Mouse (Mus musculus): ENCODE measurements around the gene Ppp1r15b. TPM values are rescaled to one million over a fixed set of nuclear protein-coding genes. Genes with fewer than 3 reads are reported as not detected.

The Ppp1r15b gene
- total RNA-seq (2014; rRNA removed) (42.3 and 45.3 TPM in 2 replicates), polyA plus RNA-seq (2015; fragmentation: Nextera tagmentation; extraction: Ambion mirVana) (16.9 and 17.5 TPM in 2 replicates)

GRCm38 (mm10) chr1:133130638-133131560, at the start of gene Ppp1r15b:
Ppp1r15b (plus strand) TSS chr1:133131143.
- Histone ChIP-seq H3K27me3 (ENCODE audit: insufficient read depth, low read length) (no peaks in the 10 kb centered on the region), H3K4me2 (ENCODE audit: low read depth, low read length, poor library complexity, severe bottlenecking) (peak within 1 kb of the TSS; percentile 97), H3K36me3 (ENCODE audit: insufficient read depth, low read length) (no peaks in the 10 kb centered on the region), H3K9me3 (ENCODE audit: low read length) (no peaks in the 10 kb centered on the region), H3K27ac (ENCODE audit: low read depth, low read length) (peak within 1 kb of the TSS; percentile 97), H3K4me1 (ENCODE audit: insufficient read depth, low read length) (peaks cover 4% of the 10 kb centered on the region; the same call in 1 of the 2 replicates), H3K9ac (replicated peaks; ENCODE audit: low read length, poor library complexity, severe bottlenecking) (peak within 1 kb of the TSS; percentile 79), H3K4me3 (ENCODE audit: low read depth, low read length) (peak within 1 kb of the TSS; percentile 72)
- peak; percentile 99 for ATAC-seq (ENCODE audit: low FRiP score)
- TF ChIP-seq CTCF (IDR thresholded peaks at IDR 0.05) = peak; percentile 38
- under 1% methylated on average over 69 of the region's 72 CpGs for WGBS
- peak; percentile 99 for DNase-seq (ENCODE audit: low spot score)

GRCm38 (mm10) chr1:133083003-133083546, 47.9 kb upstream of the Ppp1r15b start:
- Histone ChIP-seq H3K9me3 (ENCODE audit: low read length) (no peaks in the 10 kb centered on the region), H3K4me2 (ENCODE audit: low read depth, low read length, poor library complexity, severe bottlenecking) (no peak overlapping the region), H3K27me3 (ENCODE audit: insufficient read depth, low read length) (no peaks in the 10 kb centered on the region), H3K36me3 (ENCODE audit: insufficient read depth, low read length) (peaks cover 41% of the 10 kb centered on the region), H3K9ac (replicated peaks; ENCODE audit: low read length, poor library complexity, severe bottlenecking) (no peak overlapping the region), H3K27ac (ENCODE audit: low read depth, low read length) (no peak overlapping the region), H3K4me3 (ENCODE audit: low read depth, low read length) (no peak overlapping the region), H3K4me1 (ENCODE audit: insufficient read depth, low read length) (no peaks in the 10 kb centered on the region)
- TF ChIP-seq CTCF (IDR thresholded peaks at IDR 0.05) = no peak
- no peak for DNase-seq (ENCODE audit: low spot score)
- WGBS = 95% methylated on average over 5 of the region's 5 CpGs
- ATAC-seq (ENCODE audit: low FRiP score) = no peak

GRCm38 (mm10) chr1:133083942-133084625, 46.9 kb upstream of the Ppp1r15b start:
- TF ChIP-seq CTCF (IDR thresholded peaks at IDR 0.05) = no peak
- H3K4me2 ChIP-seq (ENCODE audit: low read depth, low read length, poor library complexity, severe bottlenecking) = no peak overlapping the region
- no peaks in the 10 kb centered on the region for H3K27me3 ChIP-seq (ENCODE audit: insufficient read depth, low read length)
- no peak overlapping the region for H3K27ac ChIP-seq (ENCODE audit: low read depth, low read length)
- WGBS = 78% methylated on average over 11 of the region's 11 CpGs
- H3K4me1 ChIP-seq (ENCODE audit: insufficient read depth, low read length) = no peaks in the 10 kb centered on the region
- no peak overlapping the region for H3K9ac ChIP-seq (replicated peaks; ENCODE audit: low read length, poor library complexity, severe bottlenecking)
- H3K9me3 ChIP-seq (ENCODE audit: low read length) = no peaks in the 10 kb centered on the region
- H3K4me3 ChIP-seq (ENCODE audit: low read depth, low read length) = no peak overlapping the region
- DNase-seq (ENCODE audit: low spot score) (no peak), ATAC-seq (ENCODE audit: low FRiP score) (no peak)
- H3K36me3 ChIP-seq (ENCODE audit: insufficient read depth, low read length) = peaks cover 41% of the 10 kb centered on the region

GRCm38 (mm10) chr1:133084708-133085416, 46.1 kb upstream of the Ppp1r15b start:
- Histone ChIP-seq H3K27me3 (ENCODE audit: insufficient read depth, low read length) (no peaks in the 10 kb centered on the region), H3K9me3 (ENCODE audit: low read length) (no peaks in the 10 kb centered on the region), H3K27ac (ENCODE audit: low read depth, low read length) (no peak overlapping the region), H3K4me1 (ENCODE audit: insufficient read depth, low read length) (no peaks in the 10 kb centered on the region), H3K9ac (replicated peaks; ENCODE audit: low read length, poor library complexity, severe bottlenecking) (no peak overlapping the region), H3K4me2 (ENCODE audit: low read depth, low read length, poor library complexity, severe bottlenecking) (no peak overlapping the region), H3K36me3 (ENCODE audit: insufficient read depth, low read length) (peaks cover 41% of the 10 kb centered on the region), H3K4me3 (ENCODE audit: low read depth, low read length) (no peak overlapping the region)
- TF ChIP-seq CTCF (IDR thresholded peaks at IDR 0.05) = no peak
- DNase-seq (ENCODE audit: low spot score) (no peak), ATAC-seq (ENCODE audit: low FRiP score) (no peak)
- WGBS = 78% methylated on average over 14 of the region's 14 CpGs

- Histone ChIP-seq H3K9me3 (ENCODE audit: low read length) (no peaks in the 10 kb centered on the region), H3K4me1 (ENCODE audit: insufficient read depth, low read length) (no peaks in the 10 kb centered on the region), H3K27me3 (ENCODE audit: insufficient read depth, low read length) (no peaks in the 10 kb centered on the region), H3K4me2 (ENCODE audit: low read depth, low read length, poor library complexity, severe bottlenecking) (no peak overlapping the region), H3K4me3 (ENCODE audit: low read depth, low read length) (no peak overlapping the region), H3K27ac (ENCODE audit: low read depth, low read length) (no peak overlapping the region), H3K9ac (replicated peaks; ENCODE audit: low read length, poor library complexity, severe bottlenecking) (no peak overlapping the region), H3K36me3 (ENCODE audit: insufficient read depth, low read length) (peaks cover 45% of the 10 kb centered on the region)
- no peak for ATAC-seq (ENCODE audit: low FRiP score)
- DNase-seq (ENCODE audit: low spot score) = no peak
- WGBS = 86% methylated on average over 8 of the region's 8 CpGs
- TF ChIP-seq CTCF (IDR thresholded peaks at IDR 0.05) = no peak
These were observed 45.6 kb upstream of the Ppp1r15b start for GRCm38 (mm10) chr1:133085417-133085742.

Data from midbrain, postnatal 0 days (tissue).